Mouse (Mus musculus) skeletal muscle tissue, postnatal 0 days (tissue): ENCODE results near the gene Tacc3. TPM values are rescaled to one million over a fixed set of nuclear protein-coding genes. Genes with fewer than 3 reads are reported as not detected.

ENCODE experiments used
- polyA plus RNA-seq: library from polyadenylated mRNA; unstranded; fragments of >200 nt; fragmentation: Nextera tagmentation; extraction: Ambion mirVana; gene quantifications from 2 replicates; pipeline ENCODE4 v1.2.1, GENCODE M21; 2015

The Tacc3 gene
- 38.3 and 40.5 TPM in 2 replicates for polyA plus RNA-seq

GRCm38 (mm10) chr5:33657787-33658663 is at the start of gene Tacc3, which contains the start of gene Tmem129:
Tacc3 (plus strand) TSS chr5:33658128.
Tmem129 (minus strand) TSS chr5:33658416.

GRCm38 (mm10) chr5:33629301-33629987 is 28.5 kb upstream of the Tacc3 start, which contains the start of the genes Fam53a and Gm9903:
Fam53a (minus strand) TSS chr5:33629635.
Gm9903 (plus strand) TSS chr5:33629925.

GRCm38 (mm10) chr5:33651921-33652782 is 5.8 kb upstream of the Tacc3 start, which contains the start of gene Slbp:
Slbp (minus strand) TSS chr5:33652574.

GRCm38 (mm10) chr5:33721541-33722265 is 63.8 kb downstream of the Tacc3 start, which contains the start of gene Fgfr3:
Fgfr3 (plus strand) TSS chr5:33721674.

Other genes starting within 250 kb of the Tacc3 start
- not detected in 2 replicates for gene Nkx1-1, start 224.2 kb upstream of the Tacc3 start, polyA plus RNA-seq
- gene Fam53a, start 28.5 kb upstream of the Tacc3 start, polyA plus RNA-seq: 48.8 and 49.9 TPM in 2 replicates
- gene Gm9903, start 28.2 kb upstream of the Tacc3 start, polyA plus RNA-seq: 2.4 and 3.0 TPM in 2 replicates
- 57.1 and 69.1 TPM in 2 replicates for gene Slbp, start 5.6 kb upstream of the Tacc3 start, polyA plus RNA-seq
- gene Tmem129, start 288 bp downstream of the Tacc3 start, polyA plus RNA-seq: 31.0 and 31.5 TPM in 2 replicates
- 0.50 and 1.3 TPM in 2 replicates for gene Fgfr3, start 63.5 kb downstream of the Tacc3 start, polyA plus RNA-seq
- gene Letm1, start 124.7 kb downstream of the Tacc3 start, polyA plus RNA-seq: 34.0 and 35.0 TPM in 2 replicates
- 10.8 and 11.3 TPM in 2 replicates for gene Nsd2, start 162.6 kb downstream of the Tacc3 start, polyA plus RNA-seq